Mouse (Mus musculus) midbrain, postnatal 0 days (tissue): Measurements from ENCODE around the gene Josd1. TPM values are rescaled to one million over a fixed set of nuclear protein-coding genes. Genes with fewer than 3 reads are reported as not detected.

Experiments used
- ATAC-seq: fragments of 200-750 bp; cut with Nextera tagmentation; 2 replicates; pipeline ENCODE4 v1.8.0; 2017; ENCODE audit warnings: moderate number of reproducible peaks, mild to moderate bottlenecking, moderate TSS enrichment, moderate library complexity; ENCODE audit not compliant: low FRiP score
- DNase-seq: peaks from one replicate; pipeline ENCODE4 v3.0.0-alpha.2; 2015; ENCODE audit warnings: low spot score
- H3K27ac ChIP-seq: fragments of 300-500 bp; sonication (generic); 2 replicates; pipeline ENCODE4 v1.5.1; 2014; ENCODE audit warnings: low read depth, mild to moderate bottlenecking, low read length, mixed read lengths
- H3K27me3 ChIP-seq: fragments of 300-500 bp; sonication (generic); 2 replicates; pipeline ENCODE4 v1.6.1; 2014; ENCODE audit warnings: low read length, control low read depth, mixed read lengths; ENCODE audit not compliant: insufficient read depth
- H3K36me3 ChIP-seq: fragments of 300-500 bp; sonication (generic); 2 replicates; pipeline ENCODE4 v1.6.1; 2014; ENCODE audit warnings: low read length, control low read depth, mixed read lengths; ENCODE audit not compliant: insufficient read depth
- H3K4me1 ChIP-seq: fragments of 300-500 bp; sonication (generic); 2 replicates; pipeline ENCODE4 v1.6.1; 2014; ENCODE audit warnings: mild to moderate bottlenecking, control low read depth, antibody characterized with exemption, low read length, mixed read lengths; ENCODE audit not compliant: insufficient read depth
- H3K4me2 ChIP-seq: fragments of 300-500 bp; sonication (generic); 2 replicates; pipeline ENCODE4 v1.6.1; 2014; ENCODE audit warnings: low read depth, mild to moderate bottlenecking, low read length, mixed read lengths; ENCODE audit not compliant: poor library complexity, severe bottlenecking
- H3K4me3 ChIP-seq: fragments of 300-500 bp; sonication (generic); 2 replicates; pipeline ENCODE4 v1.5.1; 2014; ENCODE audit warnings: low read depth, mild to moderate bottlenecking, low read length, moderate library complexity
- H3K9ac ChIP-seq: fragments of 300-500 bp; sonication (generic); replicated peaks from 2 replicates; pipeline ENCODE4 v1.6.1; 2014; ENCODE audit warnings: mild to moderate bottlenecking, low read length, moderate library complexity, mixed read lengths; ENCODE audit not compliant: poor library complexity, severe bottlenecking
- H3K9me3 ChIP-seq: fragments of 300-500 bp; sonication (generic); 2 replicates; pipeline ENCODE4 v1.6.1; 2016; ENCODE audit warnings: low read length, control low read depth
- CTCF ChIP-seq: IDR thresholded peaks from 2 replicates; pipeline ENCODE4 v1.5.1; 2016; ENCODE audit warnings: antibody characterized with exemption, mild to moderate bottlenecking
- WGBS: fragments of 180-500 bp; shearing (Covaris S2); extraction: QIAGEN DNeasy Blood & Tissue Kit; methylation state at CpG from one replicate; pipeline ENCODE4 v1.1.7; 2014; 5-methylcytosine and 5-hydroxymethylcytosine counted together
- polyA plus RNA-seq: library from polyadenylated mRNA; unstranded; fragments of >200 nt; fragmentation: Nextera tagmentation; extraction: Ambion mirVana; gene quantifications from 2 replicates; pipeline ENCODE4 v1.2.1, GENCODE M21; 2015
- total RNA-seq: library from RNA; depleted of rRNA; stranded (reverse); fragments of >200 nt; gene quantifications from 2 replicates; pipeline ENCODE4 v1.2.3, GENCODE M21; 2014

The Josd1 gene
- total and polyA plus RNA-seq, 2 experiments from 2014 or later: 17.7 to 58.7 TPM

GRCm38 (mm10) chr15:79658531-79659375 is 29.0 kb downstream of the Josd1 start, which contains the start of the genes Fam227a and Cby1:
Gene Fam227a, minus strand, starts transcription at chr15:79658956.
Gene Cby1, plus strand, starts transcription at chr15:79659199.
- Histone ChIP-seq H3K9ac (peak within 1 kb of the TSS; percentile 87), H3K4me2 (peak within 1 kb of the TSS; percentile 73), H3K36me3 (no peaks in the 10 kb centered on the region; the same call in 1 of the 2 replicates), H3K9me3 (no peaks in the 10 kb centered on the region), H3K27me3 (no peaks in the 10 kb centered on the region), H3K4me3 (peak within 1 kb of the TSS; percentile 88), H3K4me1 (peaks cover 4% of the 10 kb centered on the region; the same call in 1 of the 2 replicates), H3K27ac (peak within 1 kb of the TSS; percentile 99)
- WGBS: under 1% methylated on average over 55 of the region's 55 CpGs
- no peak for TF ChIP-seq CTCF
- DNase-seq (peak; percentile 96), ATAC-seq (peak; percentile 84)

- no peaks in the 10 kb centered on the region; the same call in 1 of the 2 replicates for H3K36me3 ChIP-seq
- peak; percentile 93 for DNase-seq
- H3K4me1 ChIP-seq: peaks cover 4% of the 10 kb centered on the region; the same call in 1 of the 2 replicates
- 3% methylated on average over 16 of the region's 16 CpGs for WGBS
- H3K9ac ChIP-seq: peak overlapping the region; percentile 87
- H3K4me2 ChIP-seq: peak overlapping the region; percentile 73
- TF ChIP-seq CTCF: peak; percentile 72
- peak overlapping the region; percentile 99 for H3K27ac ChIP-seq
- H3K9me3 ChIP-seq: no peaks in the 10 kb centered on the region
- H3K4me3 ChIP-seq: peak overlapping the region; percentile 88
- ATAC-seq: no peak
- H3K27me3 ChIP-seq: no peaks in the 10 kb centered on the region
These were observed 29.7 kb downstream of the Josd1 start for GRCm38 (mm10) chr15:79657837-79658530.

GRCm38 (mm10) chr15:79656451-79656850 is 31.3 kb downstream of the Josd1 start:
- no peak overlapping the region for H3K27ac ChIP-seq
- H3K27me3 ChIP-seq: no peaks in the 10 kb centered on the region
- WGBS: 86% methylated on average over 14 of the region's 14 CpGs
- H3K9me3 ChIP-seq: no peaks in the 10 kb centered on the region
- no peak overlapping the region; the same call in 1 of the 2 replicates for H3K9ac ChIP-seq
- no peak overlapping the region for H3K4me2 ChIP-seq
- DNase-seq: no peak
- ATAC-seq: no peak
- no peak for TF ChIP-seq CTCF
- H3K36me3 ChIP-seq: no peaks in the 10 kb centered on the region
- H3K4me1 ChIP-seq: peaks cover 4% of the 10 kb centered on the region; the same call in 1 of the 2 replicates
- no peak overlapping the region for H3K4me3 ChIP-seq

- H3K27me3 ChIP-seq: no peaks in the 10 kb centered on the region
- DNase-seq (peak; percentile 9), ATAC-seq (no peak)
These were observed 36.2 kb downstream of the Josd1 start for GRCm38 (mm10) chr15:79651481-79651880.

GRCm38 (mm10) chr15:79650569-79650968 is 37.1 kb downstream of the Josd1 start:
- H3K4me3 ChIP-seq: no peak overlapping the region
- H3K4me2 ChIP-seq: no peak overlapping the region
- no peaks in the 10 kb centered on the region for H3K9me3 ChIP-seq
- no peak overlapping the region for H3K9ac ChIP-seq
- ATAC-seq (no peak), DNase-seq (peak; percentile 15)
- peaks cover 18% of the 10 kb centered on the region for H3K36me3 ChIP-seq
- no peak overlapping the region for H3K27ac ChIP-seq
- peak; percentile 75 for TF ChIP-seq CTCF
- H3K27me3 ChIP-seq: no peaks in the 10 kb centered on the region
- H3K4me1 ChIP-seq: no peaks in the 10 kb centered on the region

More at GRCm38 (mm10) chr15:79651481-79651880, 36.2 kb downstream of the Josd1 start:
- H3K9me3 ChIP-seq: no peaks in the 10 kb centered on the region
- H3K36me3 ChIP-seq: peaks cover 18% of the 10 kb centered on the region
- no peak overlapping the region for H3K27ac ChIP-seq
- peak; percentile 71 for TF ChIP-seq CTCF
- WGBS: 77% methylated on average over 4 of the region's 4 CpGs
- no peak overlapping the region for H3K4me2 ChIP-seq
- H3K4me1 ChIP-seq: no peaks in the 10 kb centered on the region
- no peak overlapping the region for H3K4me3 ChIP-seq
- H3K9ac ChIP-seq: no peak overlapping the region
